Mouse (Mus musculus) lung, postnatal 14 days (tissue): Measurements from ENCODE around the gene Ripk3.

ENCODE experiments used
- DNase-seq: peaks from one replicate; pipeline ENCODE4 v3.0.0; 2021

The Ripk3 gene

DNA sequence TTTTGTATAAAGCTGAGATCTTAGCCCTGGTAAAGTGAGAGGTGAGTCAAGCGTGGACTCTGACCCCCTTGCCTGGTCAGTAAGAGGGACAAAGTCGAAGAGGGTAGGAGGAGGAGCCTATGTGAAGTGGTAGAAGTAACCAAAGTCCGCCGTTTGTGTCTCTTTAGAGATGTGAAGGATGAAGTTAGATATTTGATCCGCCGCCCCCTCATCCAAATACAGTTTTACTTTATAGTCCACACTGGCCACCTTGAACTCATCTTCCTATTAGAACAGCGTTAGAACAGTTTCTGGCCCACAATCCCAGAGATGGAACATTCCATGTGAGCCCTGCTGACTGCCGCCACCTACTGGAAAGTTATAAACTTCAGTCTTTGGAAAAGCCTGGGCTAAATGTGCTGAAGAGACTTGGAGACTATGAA lies 30.3 kb downstream of the Ripk3 start, which contains the start of gene Cideb:
TSS of gene Cideb (minus strand) at position 96 of the 422 bp plus-strand sequence.
- DNase-seq: peak; percentile 60

- DNase-seq: no peak
Observed at GRCm38 (mm10) chr14:55757566-55757965, 31.1 kb downstream of the Ripk3 start.

- no peak for DNase-seq
Observed at GRCm38 (mm10) chr14:55747051-55747847, 41.4 kb downstream of the Ripk3 start.

DNA sequence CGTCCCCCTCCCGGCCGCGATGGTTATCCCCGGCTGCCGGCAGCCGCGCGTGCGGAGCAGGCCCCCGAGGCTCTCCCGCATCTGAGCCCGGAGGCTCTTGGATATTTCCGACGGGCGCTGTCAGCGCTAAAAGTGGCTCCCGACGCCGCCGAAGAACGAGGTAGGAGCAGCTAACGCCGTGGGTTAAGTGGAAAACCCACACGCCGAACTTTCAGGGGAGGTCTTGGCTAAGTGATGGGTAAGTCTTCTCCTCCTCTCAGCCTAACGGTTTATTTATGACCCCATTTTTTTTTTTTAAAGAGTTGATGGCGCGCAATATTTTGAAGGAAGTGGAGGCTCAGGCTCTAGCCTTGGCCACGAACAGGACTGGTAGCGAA lies 42.8 kb downstream of the Ripk3 start:
- DNase-seq: no peak

DNA sequence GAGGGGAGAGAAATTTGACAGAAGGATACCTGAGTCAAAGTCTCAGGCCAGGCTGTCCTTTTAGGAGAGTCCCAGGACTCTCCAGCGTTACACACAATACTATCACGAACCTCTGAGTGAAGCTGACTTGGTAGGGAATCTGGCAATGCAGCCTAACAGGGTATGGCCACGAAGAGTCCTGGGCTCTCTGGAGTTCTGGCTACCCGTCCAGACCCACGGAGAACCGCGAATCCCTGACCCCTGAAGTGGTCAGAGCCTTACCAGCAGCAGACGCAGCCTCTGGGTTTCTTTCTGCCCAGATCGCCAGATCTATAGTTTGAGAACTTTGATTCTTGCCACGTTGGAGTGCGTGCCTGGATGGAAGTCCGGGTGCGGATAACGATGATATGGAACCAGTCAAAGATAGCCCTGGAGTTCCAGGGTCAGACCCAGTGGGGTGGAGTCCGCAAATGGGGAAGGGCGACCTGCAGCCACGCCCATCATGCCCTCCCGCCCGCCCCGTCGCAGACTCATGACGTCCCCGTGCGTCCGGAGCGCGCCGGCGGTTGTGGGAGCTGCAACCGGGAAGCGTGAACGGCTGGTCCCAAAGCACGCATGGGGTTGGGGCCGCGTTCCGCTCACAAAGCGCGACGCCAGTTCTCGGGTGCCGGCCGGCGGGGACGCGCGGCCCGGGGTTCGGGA lies 43.3 kb downstream of the Ripk3 start, which contains the start of the genes Dhrs1 and Nop9:
TSS of gene Dhrs1 (minus strand) at position 511 of the 681 bp plus-strand sequence.
TSS of gene Nop9 (plus strand) at position 514 of the 681 bp plus-strand sequence.
- peak; percentile 89 for DNase-seq

- peak; percentile 93 for DNase-seq
Observed at GRCm38 (mm10) chr14:55743711-55744110, 45.0 kb downstream of the Ripk3 start.

DNA sequence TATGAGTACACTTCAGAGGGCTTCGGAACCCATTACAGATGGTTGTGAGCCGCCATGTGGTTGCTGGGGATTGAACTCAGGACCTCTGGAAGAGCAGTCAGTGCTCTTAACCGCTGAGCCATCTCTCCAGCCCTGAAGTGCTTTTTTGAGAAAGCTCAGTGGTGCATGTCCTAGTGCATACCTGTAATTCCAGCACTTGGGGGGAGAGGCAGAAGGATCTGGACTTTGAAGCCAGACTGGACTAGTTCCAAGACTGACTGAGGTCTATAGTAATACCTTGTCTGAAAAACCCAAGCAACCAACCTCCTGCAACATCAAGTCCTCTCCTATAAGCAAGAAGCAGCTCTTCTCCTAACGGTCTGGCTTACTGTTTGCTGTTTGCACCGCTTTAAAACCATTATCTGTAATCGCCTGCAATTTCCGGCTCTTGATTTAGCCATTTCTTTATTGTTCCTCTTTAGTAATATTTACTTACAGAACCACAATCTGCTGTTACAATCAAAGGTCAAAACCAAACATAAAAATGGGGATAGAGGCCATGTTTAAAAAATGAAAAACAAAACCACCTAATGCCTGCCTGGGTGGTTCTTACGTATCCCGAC lies 51.5 kb downstream of the Ripk3 start:
- DNase-seq: no peak

DNA sequence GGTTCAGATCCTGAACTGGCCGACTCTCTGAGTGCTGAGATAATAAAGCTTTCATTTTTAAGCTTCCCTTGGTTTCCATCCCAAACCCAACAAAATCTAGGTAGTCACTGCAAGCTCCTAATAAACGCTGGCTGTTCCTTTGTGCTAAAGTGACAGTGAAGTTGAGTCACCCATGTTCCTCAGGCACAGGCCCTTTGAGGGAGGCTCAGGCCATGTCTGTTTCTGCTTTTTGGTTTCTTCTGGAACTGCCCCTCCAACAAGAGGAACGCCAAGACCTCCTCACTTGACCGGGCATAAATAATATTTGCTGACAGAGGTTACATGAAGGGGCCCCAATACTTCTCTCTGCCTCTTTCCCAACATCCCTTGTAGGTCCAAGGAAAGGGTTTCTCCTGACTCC lies 52.9 kb downstream of the Ripk3 start:
- no peak for DNase-seq

- no peak for DNase-seq
Observed at GRCm38 (mm10) chr14:55735334-55735733, 53.3 kb downstream of the Ripk3 start.
